Mouse (Mus musculus) cerebellum, adult 9-11 months (tissue): ENCODE measurements at regions not wholly inside any gene's neighbourhood (a gene's known extent, or its start where the extent isn't known, plus 50 kb on each side); places are given as distances from the start of the nearest gene placed in this dataset.

Source experiments
- DNase-seq: peaks from one replicate; pipeline ENCODE4 v3.0.0; 2022

- DNase-seq: no peak
Observed at GRCm38 (mm10) chr13:102148039-102148438, 380.0 kb upstream of the Pik3r1 start.

- DNase-seq: no peak
Observed at GRCm38 (mm10) chr13:102153785-102154608, 386.0 kb upstream of the Pik3r1 start.

- no peak for DNase-seq
Observed at GRCm38 (mm10) chr13:102154609-102154899, 386.5 kb upstream of the Pik3r1 start.

- no peak for DNase-seq
Observed at GRCm38 (mm10) chr13:102157369-102158130, 389.5 kb upstream of the Pik3r1 start.

- no peak for DNase-seq
Observed at GRCm38 (mm10) chr13:102173382-102174234, 405.6 kb upstream of the Pik3r1 start.

- no peak for DNase-seq
Observed at GRCm38 (mm10) chr13:102174431-102174830, 406.4 kb upstream of the Pik3r1 start.

- DNase-seq: no peak
Observed at GRCm38 (mm10) chr13:102174896-102175295, 406.9 kb upstream of the Pik3r1 start.

- DNase-seq: no peak
Observed at GRCm38 (mm10) chr13:102175406-102175805, 407.4 kb upstream of the Pik3r1 start.

- no peak for DNase-seq
Observed at GRCm38 (mm10) chr13:102176456-102176855, 408.4 kb upstream of the Pik3r1 start.

GRCm38 (mm10) chr13:102194716-102195115 is 426.7 kb upstream of the Pik3r1 start:
- no peak for DNase-seq

GRCm38 (mm10) chr13:102202301-102202700 is 434.3 kb upstream of the Pik3r1 start:
- no peak for DNase-seq

GRCm38 (mm10) chr13:102218486-102218885 is 450.5 kb upstream of the Pik3r1 start:
- DNase-seq: no peak

- DNase-seq: no peak
Observed at GRCm38 (mm10) chr13:102231048-102231447, 462.3 kb upstream of the Cd180 start.

GRCm38 (mm10) chr13:102232291-102232936 is 460.9 kb upstream of the Cd180 start:
- peak; percentile 21 for DNase-seq

- DNase-seq: no peak
Observed at GRCm38 (mm10) chr13:102250884-102251283, 442.5 kb upstream of the Cd180 start.

- DNase-seq: no peak
Observed at GRCm38 (mm10) chr13:102251709-102252108, 441.6 kb upstream of the Cd180 start.

GRCm38 (mm10) chr13:102255401-102256371 is 437.7 kb upstream of the Cd180 start:
- no peak for DNase-seq

GRCm38 (mm10) chr13:102258207-102258606 is 435.2 kb upstream of the Cd180 start:
- DNase-seq: no peak

- no peak for DNase-seq
Observed at GRCm38 (mm10) chr13:102273818-102274217, 419.5 kb upstream of the Cd180 start.

- no peak for DNase-seq
Observed at GRCm38 (mm10) chr13:102275296-102275695, 418.1 kb upstream of the Cd180 start.

- DNase-seq: no peak
Observed at GRCm38 (mm10) chr13:102276885-102277284, 416.5 kb upstream of the Cd180 start.

GRCm38 (mm10) chr13:102280198-102280597 is 413.2 kb upstream of the Cd180 start:
- no peak for DNase-seq
